Mouse (Mus musculus) heart, adult 2 months (tissue): Measurements from ENCODE around the gene Ly6g6c. TPM values are rescaled to one million over a fixed set of nuclear protein-coding genes. Genes with fewer than 3 reads are reported as not detected.

ENCODE experiments used
- DNase-seq, 2 experiments: peaks; one replicate each; pipeline ENCODE4 v3.0.0; 2021
- H3K27ac ChIP-seq: fragments of 200-600 bp; 2 replicates; pipeline ENCODE4 v1.8.1; 2022
- H3K27me3 ChIP-seq: fragments of 200-500 bp; 2 replicates; pipeline ENCODE4 v1.6.1; 2012; ENCODE audit warnings: mild to moderate bottlenecking, low read length, inconsistent platforms, mixed read lengths; ENCODE audit not compliant: control insufficient read depth, insufficient read depth
- H3K36me3 ChIP-seq: fragments of 200-500 bp; 2 replicates; pipeline ENCODE4 v1.6.1; 2012; ENCODE audit warnings: low read length, inconsistent platforms; ENCODE audit not compliant: control insufficient read depth, insufficient read depth
- H3K4me1 ChIP-seq: fragments of 200-500 bp; 2 replicates; pipeline ENCODE4 v1.6.1; 2011; ENCODE audit warnings: low read length; ENCODE audit not compliant: control insufficient read depth, insufficient read depth
- H3K4me3 ChIP-seq: fragments of 200-600 bp; 2 replicates; pipeline ENCODE4 v1.8.1; 2022
- H3K79me2 ChIP-seq: fragments of 200-500 bp; replicated peaks from 2 replicates; pipeline ENCODE4 v1.6.1; 2012; ENCODE audit warnings: mild to moderate bottlenecking, inconsistent platforms, low read length, moderate library complexity, mixed read lengths; ENCODE audit not compliant: control insufficient read depth, insufficient read depth
- H3K9ac ChIP-seq: fragments of 200-500 bp; 2 replicates; pipeline ENCODE4 v1.6.1; 2012; ENCODE audit warnings: low read depth, mild to moderate bottlenecking, control low read depth, inconsistent platforms, low read length, mixed read lengths
- CTCF ChIP-seq: fragments of 200-600 bp; IDR thresholded peaks from 2 replicates; pipeline ENCODE4 v1.8.1; 2022; ENCODE audit warnings: antibody characterized with exemption, mild to moderate bottlenecking, moderate library complexity
- EP300 ChIP-seq: fragments of 200-500 bp; IDR thresholded peaks from 2 replicates; pipeline ENCODE4 v1.6.1; 2011; ENCODE audit warnings: low read depth, low read length, control low read depth; ENCODE audit not compliant: insufficient read depth
- POLR2A ChIP-seq: fragments of 200-500 bp; IDR thresholded peaks from 2 replicates; pipeline ENCODE4 v1.6.1; 2011; ENCODE audit warnings: mild to moderate bottlenecking, low read depth, low read length, control low read depth; ENCODE audit not compliant: insufficient read depth
- WGBS: fragments of 180-500 bp; shearing (Covaris S2); methylation state at CpG from one replicate; pipeline ENCODE4 v1.1.7; 2018; 5-methylcytosine and 5-hydroxymethylcytosine counted together
- intact Hi-C: fragments of 180-260 bp; cut with DNase I; formaldehyde crosslinking; loops from one replicate; pipeline ENCODE4 v1.15.1; 2025
- polyA plus RNA-seq: library from polyadenylated mRNA; depleted of rRNA; stranded (reverse); fragments of >200 nt; gene quantifications from 2 replicates; pipeline ENCODE4 v1.2.3, GENCODE M21; 2012
- total RNA-seq, 2 experiments: library from RNA; stranded (reverse); gene quantifications; 2 replicates each; pipeline ENCODE4 v1.2.3; 2021

Gene Ly6g6c
- total and polyA plus RNA-seq, 3 experiments: 0.34 to 0.64 (median 0.55) TPM

- Histone ChIP-seq H3K27me3 (no peaks in the 10 kb centered on the region), H3K79me2 (no peaks in the 10 kb centered on the region), H3K36me3 (no peaks in the 10 kb centered on the region), H3K4me3 (peak within 1 kb of the TSS; percentile 45), H3K4me1 (peaks cover 9% of the 10 kb centered on the region), H3K9ac (peak within 1 kb of the TSS; percentile 74), H3K27ac (peak within 1 kb of the TSS; percentile 85)
- TF ChIP-seq CTCF: no peak
- TF ChIP-seq POLR2A: peak; percentile 59; the same call in 1 of the 2 replicates
- 0 out of 2 replicates have a peak, but pooled peaks have one; percentile 25 for TF ChIP-seq EP300
- WGBS: 2% methylated on average over 33 of the region's 33 CpGs
- DNase-seq: peak; percentile 97 to 98
- intact Hi-C loops: loop anchor here (2.0 kb wide), 1 partner anchor 24 kb away; no protein-coding TSS in a partner anchor
Observed at GRCm38 (mm10) chr17:35046681-35047455, 18.3 kb upstream of the Ly6g6c start, which contains the start of gene Msh5. TSS of gene Msh5 (minus strand) at chr17:35046745.

GRCm38 (mm10) chr17:35047688-35048087 lies 17.5 kb upstream of the Ly6g6c start:
- Histone ChIP-seq H3K4me1 (peaks cover 14% of the 10 kb centered on the region), H3K9ac (peak overlapping the region; percentile 39; the same call in 1 of the 2 replicates), H3K79me2 (no peaks in the 10 kb centered on the region), H3K27me3 (no peaks in the 10 kb centered on the region), H3K27ac (peak overlapping the region; percentile 85), H3K36me3 (no peaks in the 10 kb centered on the region), H3K4me3 (no peak overlapping the region)
- no peak for DNase-seq
- 37% methylated on average over 1 of the region's 1 CpGs for WGBS
- intact Hi-C loops: loop anchor here (2.0 kb wide), 1 partner anchor 25 kb away; no protein-coding TSS in a partner anchor
- no peak for TF ChIP-seq POLR2A
- no peak for TF ChIP-seq CTCF

GRCm38 (mm10) chr17:35048149-35048931 lies 16.8 kb upstream of the Ly6g6c start:
- Histone ChIP-seq H3K4me3 (no peak overlapping the region), H3K36me3 (peaks cover 1% of the 10 kb centered on the region; the same call in 1 of the 2 replicates), H3K27ac (peak overlapping the region; percentile 85), H3K27me3 (no peaks in the 10 kb centered on the region), H3K4me1 (peaks cover 16% of the 10 kb centered on the region), H3K9ac (peak overlapping the region; percentile 39; the same call in 1 of the 2 replicates), H3K79me2 (no peaks in the 10 kb centered on the region)
- 15% methylated on average over 11 of the region's 11 CpGs for WGBS
- DNase-seq: peak; percentile 42 to 46
- TF ChIP-seq CTCF: no peak
- TF ChIP-seq EP300: 0 out of 2 replicates have a peak, but pooled peaks have one; percentile 12
- TF ChIP-seq POLR2A: peak; percentile 65
- intact Hi-C loops: no loop called here

GRCm38 (mm10) chr17:35048932-35049440 lies 16.2 kb upstream of the Ly6g6c start:
- Histone ChIP-seq H3K36me3 (peaks cover 2% of the 10 kb centered on the region; the same call in 1 of the 2 replicates), H3K4me3 (no peak overlapping the region), H3K27me3 (no peaks in the 10 kb centered on the region), H3K27ac (peak overlapping the region; percentile 99), H3K4me1 (peaks cover 16% of the 10 kb centered on the region), H3K79me2 (no peaks in the 10 kb centered on the region), H3K9ac (no peak overlapping the region)
- 47% methylated on average over 5 of the region's 5 CpGs for WGBS
- DNase-seq: no peak
- intact Hi-C loops: no loop called here
- TF ChIP-seq CTCF: no peak
- TF ChIP-seq POLR2A: no peak
- TF ChIP-seq EP300: no peak

GRCm38 (mm10) chr17:35049561-35050016 lies 15.6 kb upstream of the Ly6g6c start, which contains the start of gene Clic1:
TSS of gene Clic1 (plus strand) at chr17:35049966.
- DNase-seq: peak; percentile 70 to 78
- Histone ChIP-seq H3K36me3 (peaks cover 2% of the 10 kb centered on the region; the same call in 1 of the 2 replicates), H3K27ac (peak within 1 kb of the TSS; percentile 99), H3K9ac (peak within 1 kb of the TSS; percentile 90), H3K27me3 (no peaks in the 10 kb centered on the region), H3K4me1 (peaks cover 16% of the 10 kb centered on the region), H3K4me3 (peak within 1 kb of the TSS; percentile 82), H3K79me2 (no peaks in the 10 kb centered on the region)
- TF ChIP-seq CTCF: peak; percentile 36
- TF ChIP-seq EP300: no peak
- TF ChIP-seq POLR2A: peak; percentile 75
- WGBS: under 1% methylated on average over 11 of the region's 11 CpGs
- intact Hi-C loops: no loop called here
